Mouse (Mus musculus) limb, embryonic 12.5 days (tissue): ENCODE data around the gene Il17c. TPM values are rescaled to one million over a fixed set of nuclear protein-coding genes. Genes with fewer than 3 reads are reported as not detected.

ENCODE experiments used
- ATAC-seq: fragments of 200-750 bp; cut with Nextera tagmentation; 2 replicates; pipeline ENCODE4 v1.8.0; 2017; ENCODE audit warnings: low read depth, moderate TSS enrichment; ENCODE audit not compliant: insufficient number of reproducible peaks, insufficient read depth, low FRiP score, low TSS enrichment
- H3K27ac ChIP-seq: fragments of 300-500 bp; sonication (generic); 2 replicates; pipeline ENCODE4 v1.5.1; 2016; ENCODE audit warnings: mild to moderate bottlenecking, moderate library complexity
- H3K27me3 ChIP-seq: fragments of 300-500 bp; sonication (generic); 2 replicates; pipeline ENCODE4 v1.6.1; 2016; ENCODE audit warnings: mild to moderate bottlenecking, moderate library complexity
- H3K36me3 ChIP-seq: fragments of 300-500 bp; sonication (generic); 2 replicates; pipeline ENCODE4 v1.6.1; 2016; ENCODE audit warnings: mild to moderate bottlenecking, moderate library complexity
- H3K4me1 ChIP-seq: fragments of 300-500 bp; sonication (generic); replicated peaks from 2 replicates; pipeline ENCODE4 v1.6.1; 2016
- H3K4me2 ChIP-seq: fragments of 300-500 bp; sonication (generic); 2 replicates; pipeline ENCODE4 v1.6.1; 2016; ENCODE audit warnings: mild to moderate bottlenecking, moderate library complexity
- H3K4me3 ChIP-seq: fragments of 300-500 bp; sonication (generic); replicated peaks from 2 replicates; pipeline ENCODE4 v1.5.1; 2016; ENCODE audit warnings: mild to moderate bottlenecking
- H3K9ac ChIP-seq: fragments of 300-500 bp; sonication (generic); replicated peaks from 2 replicates; pipeline ENCODE4 v1.6.1; 2016; ENCODE audit warnings: mild to moderate bottlenecking, moderate library complexity
- H3K9me3 ChIP-seq: fragments of 300-500 bp; sonication (generic); 2 replicates; pipeline ENCODE4 v1.6.1; 2016; ENCODE audit warnings: mild to moderate bottlenecking, moderate library complexity
- WGBS: fragments of 180-500 bp; shearing (Covaris S2); methylation state at CpG from one replicate; pipeline ENCODE4 v1.1.7; 2016; 5-methylcytosine and 5-hydroxymethylcytosine counted together
- polyA plus RNA-seq: library from polyadenylated mRNA; unstranded; fragments of >200 nt; fragmentation: Nextera tagmentation; extraction: Ambion mirVana; gene quantifications from 2 replicates; pipeline ENCODE4 v1.2.1, GENCODE M21; 2016

Il17c gene
- polyA plus RNA-seq, 1 experiment from 2014 or later = not detected

DNA sequence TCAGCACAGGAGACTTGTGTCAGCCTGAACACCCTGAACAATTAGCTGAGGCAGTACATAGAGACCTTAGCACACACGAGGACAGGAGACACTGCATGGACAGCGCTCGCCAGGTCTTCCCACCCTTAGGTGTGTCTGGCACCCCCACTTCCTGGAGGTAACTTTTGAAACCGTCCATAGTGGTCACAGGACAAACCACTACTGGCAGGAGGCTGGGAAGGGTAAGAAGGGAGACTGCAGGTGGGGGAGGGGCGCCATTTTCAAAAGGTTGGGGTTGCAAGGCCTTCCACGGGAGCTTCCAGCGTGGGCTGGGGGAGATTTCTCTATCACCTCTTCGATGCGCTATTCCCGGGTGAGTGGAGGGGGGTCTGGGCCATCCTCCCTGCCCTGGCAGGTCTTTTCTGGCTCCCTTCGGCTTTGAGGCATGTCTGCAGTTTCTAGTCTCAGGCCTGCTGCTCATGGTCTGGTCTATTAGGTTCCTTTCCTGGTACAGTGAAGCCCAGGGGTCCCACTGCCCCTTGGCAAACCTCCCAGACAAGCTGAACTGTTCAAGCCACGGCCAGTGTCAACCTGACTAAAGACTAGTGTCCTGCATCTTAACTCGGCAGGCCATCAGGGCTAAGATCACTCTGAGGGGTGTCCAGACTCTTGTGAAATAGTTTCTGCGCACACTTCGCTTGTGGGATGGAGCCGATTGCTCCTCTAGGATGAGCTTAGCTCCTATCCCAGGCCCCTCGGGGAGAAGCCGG lies 10.0 kb downstream of the Il17c start:
- Histone ChIP-seq H3K4me3 (peak overlapping the region; percentile 60), H3K4me1 (peaks cover 19% of the 10 kb centered on the region), H3K27me3 (no peaks in the 10 kb centered on the region), H3K36me3 (peaks cover 34% of the 10 kb centered on the region), H3K9ac (peak overlapping the region; percentile 83), H3K4me2 (peak overlapping the region; percentile 91), H3K9me3 (peaks cover 5% of the 10 kb centered on the region; the same call in 1 of the 2 replicates), H3K27ac (peak overlapping the region; percentile 66)
- ATAC-seq = no peak
- 34% methylated on average over 18 of the region's 18 CpGs for WGBS

DNA sequence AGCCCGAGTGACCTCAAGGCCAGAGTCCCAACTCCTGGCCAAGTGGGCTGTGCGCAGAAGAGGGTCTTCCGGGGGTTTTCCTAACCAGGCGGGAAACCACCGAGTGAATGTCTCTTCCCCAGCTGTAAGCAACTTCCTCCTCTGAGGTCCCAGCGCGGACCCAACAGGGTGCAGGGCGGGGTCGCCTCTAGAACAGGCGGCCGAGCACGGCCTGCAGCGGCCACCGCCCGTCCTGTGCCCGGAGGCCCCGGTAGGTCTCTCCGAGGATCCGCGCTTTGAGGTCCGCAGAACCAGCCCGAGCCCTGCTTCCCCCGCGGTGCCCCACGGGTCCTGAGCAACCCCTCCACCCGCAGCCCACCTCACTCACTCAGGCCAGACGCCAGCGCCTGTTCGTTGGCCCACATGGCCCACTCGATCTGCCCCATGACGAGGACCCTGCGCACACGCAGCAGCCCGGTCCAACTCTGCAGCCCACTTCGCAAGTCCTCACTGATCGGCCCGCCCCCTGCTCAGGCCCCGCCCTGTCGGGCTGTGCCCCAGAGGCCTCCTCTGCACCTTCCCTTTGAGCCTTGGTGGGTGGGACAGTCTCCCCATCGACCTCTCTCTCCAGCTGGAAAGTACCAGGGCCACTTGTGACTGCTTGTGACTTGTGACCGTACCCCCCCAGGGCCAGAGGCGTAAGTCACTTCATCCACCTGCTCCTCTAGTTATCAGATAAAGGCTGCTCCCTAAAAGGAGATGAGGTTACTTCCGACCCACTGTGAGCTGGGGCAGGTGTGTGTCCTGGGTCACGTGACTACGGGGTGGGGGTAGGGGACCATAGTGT lies 10.8 kb downstream of the Il17c start, which contains the start of gene Cyba:
Gene Cyba, minus strand, starts transcription at position 488 of the 826 bp plus-strand sequence.
- peak within 1 kb of the TSS; percentile 60 for H3K4me3 ChIP-seq
- peak within 1 kb of the TSS; percentile 83 for H3K9ac ChIP-seq
- peaks cover 5% of the 10 kb centered on the region; the same call in 1 of the 2 replicates for H3K9me3 ChIP-seq
- peaks cover 42% of the 10 kb centered on the region for H3K36me3 ChIP-seq
- H3K27me3 ChIP-seq = no peaks in the 10 kb centered on the region
- ATAC-seq = peak; percentile 66
- peak within 1 kb of the TSS; percentile 66 for H3K27ac ChIP-seq
- peaks cover 19% of the 10 kb centered on the region for H3K4me1 ChIP-seq
- peak within 1 kb of the TSS; percentile 91 for H3K4me2 ChIP-seq
- 3% methylated on average over 45 of the region's 45 CpGs for WGBS

DNA sequence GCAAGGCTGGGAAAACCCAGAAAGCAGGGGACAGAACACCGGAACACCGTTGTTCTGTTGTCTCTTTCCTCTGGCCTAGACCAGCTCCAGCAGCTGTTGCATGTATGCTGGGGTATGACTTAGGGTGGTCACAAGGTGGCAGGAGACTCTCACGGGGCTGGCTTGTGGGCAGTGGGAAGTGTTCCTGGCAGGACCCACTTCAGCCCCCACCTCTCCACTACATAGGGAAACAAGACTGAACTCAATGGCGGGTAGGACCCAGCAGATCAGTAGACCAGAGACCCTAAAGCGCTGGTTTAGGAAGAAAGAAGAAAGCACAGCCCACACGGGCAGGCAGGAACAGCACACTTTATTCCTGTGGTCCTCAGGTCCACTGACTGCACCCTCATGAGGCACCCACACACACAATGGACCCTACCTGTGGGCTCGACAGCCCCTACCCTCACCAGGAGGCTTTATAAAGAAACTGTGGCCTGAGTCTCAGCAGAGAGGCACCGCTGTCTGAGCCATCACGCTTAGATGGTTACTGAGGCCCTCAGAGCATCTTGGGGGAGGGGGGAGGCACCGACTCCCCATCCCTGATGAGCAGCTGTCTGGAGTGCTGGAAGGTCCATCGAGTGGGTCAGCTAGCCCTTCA lies 11.6 kb downstream of the Il17c start:
- H3K27ac ChIP-seq = 0 out of 2 replicates have a peak overlapping the region, but pooled peaks have one; percentile 66
- H3K9ac ChIP-seq = peak overlapping the region; percentile 83
- H3K4me1 ChIP-seq = peaks cover 19% of the 10 kb centered on the region
- ATAC-seq = no peak
- peak overlapping the region; percentile 91 for H3K4me2 ChIP-seq
- H3K9me3 ChIP-seq = peaks cover 5% of the 10 kb centered on the region; the same call in 1 of the 2 replicates
- H3K4me3 ChIP-seq = no peak overlapping the region
- H3K36me3 ChIP-seq = peaks cover 49% of the 10 kb centered on the region
- no peaks in the 10 kb centered on the region for H3K27me3 ChIP-seq
- 68% methylated on average over 11 of the region's 11 CpGs for WGBS

DNA sequence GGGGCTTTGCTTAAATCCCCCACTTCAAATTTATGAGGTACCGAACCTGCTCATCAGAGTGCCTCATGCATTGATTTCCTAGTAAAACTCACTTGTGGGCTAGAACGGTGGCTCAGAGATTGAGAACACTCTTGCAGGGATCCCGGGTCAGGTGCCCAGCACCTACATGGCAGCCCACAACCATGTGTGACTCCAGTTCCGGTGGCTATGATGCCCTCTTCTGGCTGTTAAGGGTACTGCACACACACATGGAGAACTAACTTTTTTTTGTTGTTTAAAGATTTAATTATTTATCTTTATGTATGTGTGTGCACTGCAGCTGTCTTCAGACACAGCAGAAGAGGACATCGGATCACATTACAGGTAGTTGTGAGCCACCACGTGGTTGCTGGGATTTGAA lies 13.6 kb downstream of the Il17c start:
- peaks cover 64% of the 10 kb centered on the region for H3K36me3 ChIP-seq

DNA sequence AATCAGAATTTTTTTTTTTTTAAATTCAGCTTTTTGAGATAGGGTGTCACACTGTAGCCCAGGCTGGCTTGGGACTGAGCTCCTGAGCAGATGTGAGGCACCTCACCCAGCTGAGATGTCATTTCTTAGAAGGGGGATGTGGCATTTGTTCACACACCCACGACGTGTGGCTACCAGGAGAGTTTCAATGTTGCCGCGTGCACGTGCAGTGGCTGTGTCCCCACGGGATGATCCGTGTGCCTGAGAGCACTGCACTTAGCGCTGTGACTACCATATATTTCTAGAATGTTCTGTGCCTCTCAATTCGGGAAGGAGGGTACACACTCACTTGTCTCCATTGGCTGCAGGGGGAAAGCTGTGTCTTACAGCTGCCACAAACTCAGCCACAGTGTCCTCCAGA lies 14.3 kb downstream of the Il17c start:
- WGBS = 96% methylated on average over 9 of the region's 9 CpGs

More for the DNA sequence above, 13.6 kb downstream of the Il17c start:
- Histone ChIP-seq H3K4me3 (no peak overlapping the region), H3K27me3 (no peaks in the 10 kb centered on the region), H3K27ac (no peak overlapping the region), H3K9me3 (peaks cover 5% of the 10 kb centered on the region; the same call in 1 of the 2 replicates), H3K4me1 (peaks cover 19% of the 10 kb centered on the region), H3K9ac (no peak overlapping the region), H3K4me2 (no peak overlapping the region)
- 88% methylated on average over 6 of the region's 6 CpGs for WGBS
- ATAC-seq = no peak

DNA sequence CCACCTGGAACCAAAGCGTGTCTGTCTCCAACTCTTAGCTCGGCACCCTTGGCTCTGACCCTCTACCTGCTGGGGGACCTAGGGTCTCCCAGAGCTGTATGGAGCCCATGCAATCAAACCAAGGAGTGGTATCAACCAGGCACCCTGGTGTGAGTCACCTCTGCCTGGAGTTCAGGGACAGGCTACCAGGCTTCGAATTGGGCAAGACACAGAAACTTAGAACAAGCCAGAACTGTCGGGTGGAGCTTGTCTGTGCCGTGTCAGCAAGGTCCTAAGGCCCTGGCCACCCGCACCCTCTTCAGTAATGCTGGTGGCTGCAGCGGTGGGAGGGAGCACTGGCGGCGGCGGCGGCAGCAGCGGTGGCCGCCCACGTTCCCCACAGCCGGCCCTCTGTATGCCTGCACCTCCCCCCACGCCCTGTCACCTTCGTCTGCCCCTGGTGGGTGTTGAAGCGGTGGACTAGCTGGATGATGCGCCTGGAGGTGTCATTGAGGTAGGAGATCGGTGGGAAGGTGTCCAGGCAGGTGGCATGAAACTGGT lies 14.8 kb downstream of the Il17c start:
- Histone ChIP-seq H3K4me3 (no peak overlapping the region), H3K4me1 (peaks cover 17% of the 10 kb centered on the region), H3K9me3 (peaks cover 5% of the 10 kb centered on the region; the same call in 1 of the 2 replicates), H3K27ac (no peak overlapping the region), H3K4me2 (no peak overlapping the region), H3K9ac (no peak overlapping the region), H3K36me3 (peaks cover 64% of the 10 kb centered on the region), H3K27me3 (no peaks in the 10 kb centered on the region)
- no peak for ATAC-seq
- 93% methylated on average over 20 of the region's 20 CpGs for WGBS

More for the DNA sequence above, 14.3 kb downstream of the Il17c start:
- Histone ChIP-seq H3K4me1 (peaks cover 19% of the 10 kb centered on the region), H3K9me3 (peaks cover 5% of the 10 kb centered on the region; the same call in 1 of the 2 replicates), H3K27ac (no peak overlapping the region), H3K27me3 (no peaks in the 10 kb centered on the region), H3K4me2 (no peak overlapping the region), H3K4me3 (no peak overlapping the region), H3K9ac (no peak overlapping the region), H3K36me3 (peaks cover 64% of the 10 kb centered on the region)
- no peak for ATAC-seq

DNA sequence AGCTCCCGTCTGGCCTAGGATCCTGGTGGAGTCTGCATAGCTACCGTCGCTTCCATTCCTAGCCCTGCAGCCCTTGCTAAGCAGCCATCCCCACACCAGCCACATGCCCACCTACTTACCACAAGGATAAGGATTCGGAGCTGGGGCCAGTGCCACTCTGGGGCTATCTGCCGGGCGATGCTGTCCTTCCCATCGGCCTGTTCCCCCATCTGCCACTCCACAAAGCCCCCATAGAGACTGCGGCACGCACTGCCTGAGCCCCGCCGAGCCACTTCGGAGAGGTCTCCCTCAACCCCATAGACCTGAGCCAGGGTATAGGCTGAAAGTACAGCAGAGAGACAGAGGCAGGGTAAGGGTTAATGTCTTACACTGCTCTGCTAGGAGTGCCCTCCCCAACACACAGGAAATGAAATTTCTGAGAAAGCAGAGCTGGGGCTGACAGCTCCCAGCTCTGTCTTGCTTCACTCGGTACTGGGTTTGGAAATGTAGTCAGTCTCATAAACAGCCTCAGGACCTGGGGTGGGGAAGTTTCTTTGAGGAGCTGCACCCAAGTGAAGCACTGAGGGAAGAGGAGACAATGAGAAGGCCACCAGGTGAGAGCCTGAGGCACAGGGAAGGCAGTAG lies 16.0 kb downstream of the Il17c start:
- Histone ChIP-seq H3K36me3 (peaks cover 64% of the 10 kb centered on the region), H3K9me3 (peaks cover 5% of the 10 kb centered on the region; the same call in 1 of the 2 replicates), H3K27ac (peak overlapping the region; percentile 72), H3K4me2 (no peak overlapping the region), H3K4me3 (no peak overlapping the region), H3K4me1 (peaks cover 17% of the 10 kb centered on the region), H3K9ac (no peak overlapping the region; the same call in 1 of the 2 replicates), H3K27me3 (no peaks in the 10 kb centered on the region)
- ATAC-seq = no peak
- WGBS = 85% methylated on average over 13 of the region's 13 CpGs

DNA sequence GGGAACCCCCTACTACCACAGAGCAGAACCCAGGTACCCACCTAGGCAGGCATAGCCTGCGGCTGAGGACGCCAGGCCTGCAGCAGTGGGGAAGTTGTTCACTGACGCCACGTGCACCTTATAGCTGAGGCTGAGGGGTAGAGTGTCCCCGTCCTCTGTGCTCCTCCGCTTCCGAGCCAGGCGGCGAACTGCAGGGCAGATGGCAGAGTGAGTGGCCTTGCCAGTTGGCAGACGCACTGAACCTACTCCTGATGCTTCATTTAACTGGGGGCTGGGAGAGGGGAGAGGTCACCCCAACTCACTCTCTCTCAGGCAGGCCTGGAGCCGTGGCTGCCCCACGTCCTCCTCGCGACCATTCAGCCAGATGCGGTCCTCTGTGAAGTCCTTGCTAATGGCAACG lies 17.5 kb downstream of the Il17c start:
- H3K27me3 ChIP-seq = no peaks in the 10 kb centered on the region
- 94% methylated on average over 16 of the region's 16 CpGs for WGBS
- no peak overlapping the region for H3K27ac ChIP-seq
- H3K9me3 ChIP-seq = peaks cover 5% of the 10 kb centered on the region; the same call in 1 of the 2 replicates
- no peak for ATAC-seq
- H3K4me3 ChIP-seq = no peak overlapping the region
- H3K4me2 ChIP-seq = no peak overlapping the region
- H3K36me3 ChIP-seq = peaks cover 55% of the 10 kb centered on the region
- no peak overlapping the region for H3K9ac ChIP-seq
- H3K4me1 ChIP-seq = peaks cover 14% of the 10 kb centered on the region

DNA sequence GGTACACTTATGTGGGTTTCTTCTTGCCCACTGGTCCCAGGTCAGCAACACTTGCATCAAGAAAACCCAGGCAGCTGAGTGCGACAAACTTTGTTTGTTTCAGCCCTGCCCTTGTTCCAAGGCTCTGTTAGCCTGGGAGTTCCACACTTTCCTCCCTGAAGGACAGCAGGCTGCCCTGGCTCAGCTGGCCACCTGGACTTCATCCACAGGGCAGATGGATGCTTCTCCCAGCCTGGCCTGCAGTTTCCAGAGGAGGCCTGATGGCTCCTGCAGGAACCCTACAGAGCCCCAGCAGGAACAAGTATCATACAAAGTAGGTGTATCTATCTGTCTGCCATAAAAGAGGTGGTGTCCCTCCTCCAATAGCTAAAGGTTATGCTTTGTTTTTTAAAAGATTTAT lies 19.5 kb downstream of the Il17c start:
- Histone ChIP-seq H3K9ac (no peak overlapping the region), H3K27ac (no peak overlapping the region), H3K9me3 (no peaks in the 10 kb centered on the region), H3K36me3 (peaks cover 35% of the 10 kb centered on the region), H3K4me2 (no peak overlapping the region), H3K4me1 (peaks cover 34% of the 10 kb centered on the region), H3K27me3 (no peaks in the 10 kb centered on the region), H3K4me3 (no peak overlapping the region)
- whole genome bisulfite sequencing = 90% methylated on average over 1 of the region's 1 CpGs
- no peak for ATAC-seq

DNA sequence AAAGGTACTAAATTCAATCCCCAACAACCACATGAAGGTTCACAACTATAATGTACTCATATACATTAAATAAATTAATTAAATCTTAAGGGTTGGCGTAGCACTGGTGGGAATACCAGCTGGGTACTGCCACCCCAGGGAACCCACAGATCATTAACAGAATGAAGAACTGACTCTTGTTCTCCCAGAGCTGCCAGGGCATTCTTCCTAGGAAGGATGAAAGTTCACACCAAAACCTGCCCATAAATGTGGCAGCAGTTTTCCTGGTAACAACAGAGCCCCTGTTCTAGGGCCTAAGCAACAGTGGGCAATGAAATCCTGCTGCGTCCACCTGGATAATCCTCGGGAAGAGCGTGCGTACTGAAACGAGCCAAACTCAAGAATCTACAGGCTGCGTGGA lies 20.5 kb downstream of the Il17c start:
- Histone ChIP-seq H3K36me3 (peaks cover 25% of the 10 kb centered on the region), H3K27ac (peak overlapping the region; percentile 75), H3K27me3 (no peaks in the 10 kb centered on the region), H3K4me1 (peaks cover 36% of the 10 kb centered on the region), H3K4me3 (peak overlapping the region; percentile 65), H3K9ac (peak overlapping the region; percentile 73), H3K4me2 (peak overlapping the region; percentile 93), H3K9me3 (no peaks in the 10 kb centered on the region)
- ATAC-seq = no peak
- 16% methylated on average over 7 of the region's 7 CpGs for WGBS
